Mouse (Mus musculus) v-Abl transformed pro-B cells (cell line): ENCODE measurements around the gene Fpr-rs4.
"Not testable (repeated sequence)": the region's sequence is repeated elsewhere in the genome, so short reads cannot be mapped to it uniquely, and the experiment has no call there.

ENCODE experiments used
- in situ Hi-C, 2 experiments: fragments of 400-800 bp; cut with MboI; formaldehyde crosslinking; loops; one replicate each; pipeline ENCODE4 v1.15.1; 2025; ENCODE audit not compliant: unreplicated experiment in 2 of 2

Gene Fpr-rs4

DNA sequence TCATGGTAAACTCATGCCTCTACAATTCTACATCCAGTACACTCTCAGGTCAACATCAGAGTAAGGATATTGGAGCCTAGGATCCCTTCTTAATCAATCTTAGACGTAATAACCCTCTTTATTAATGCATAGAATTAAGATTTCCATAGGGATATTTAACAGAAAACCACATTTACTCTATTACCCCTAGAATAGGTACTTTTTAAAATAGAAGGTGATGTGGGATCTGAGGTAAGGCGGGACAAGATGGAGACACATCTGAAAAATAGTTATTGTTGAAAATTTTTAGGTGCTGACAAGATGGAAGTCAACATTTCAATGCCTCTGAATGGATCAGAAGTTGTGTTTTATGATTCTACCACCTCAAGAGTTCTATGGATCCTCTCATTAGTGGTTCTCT is at the start of gene Fpr-rs4:
TSS of gene Fpr-rs4 (plus strand) at position 301 of the 400 bp plus-strand sequence.
- in situ Hi-C loops, result no loop called here

DNA sequence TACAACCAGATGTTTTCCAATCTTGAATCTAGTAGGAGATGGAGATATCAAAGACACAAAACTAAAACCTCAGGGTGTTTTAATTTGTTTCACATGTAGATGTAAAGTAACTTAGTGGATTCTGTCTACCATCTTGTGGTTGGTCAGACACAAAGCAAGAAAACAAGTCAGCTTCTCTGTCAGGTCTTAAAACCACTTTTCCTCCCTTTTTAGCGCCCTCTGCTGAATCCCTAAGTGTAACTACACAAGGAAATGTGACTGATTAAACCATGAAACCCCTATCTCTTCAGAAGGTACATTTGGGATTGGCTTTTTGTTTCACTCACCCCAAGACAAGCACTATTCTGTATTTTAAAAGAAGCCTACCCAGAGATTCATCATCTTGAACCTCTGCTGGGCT is 48.1 kb upstream of the Fpr-rs4 start:
- in situ Hi-C loops, result no loop called here

GRCm38 (mm10) chr17:17981232-17981631 is 40.3 kb upstream of the Fpr-rs4 start:
- in situ Hi-C loops, result not testable (repeated sequence)

DNA sequence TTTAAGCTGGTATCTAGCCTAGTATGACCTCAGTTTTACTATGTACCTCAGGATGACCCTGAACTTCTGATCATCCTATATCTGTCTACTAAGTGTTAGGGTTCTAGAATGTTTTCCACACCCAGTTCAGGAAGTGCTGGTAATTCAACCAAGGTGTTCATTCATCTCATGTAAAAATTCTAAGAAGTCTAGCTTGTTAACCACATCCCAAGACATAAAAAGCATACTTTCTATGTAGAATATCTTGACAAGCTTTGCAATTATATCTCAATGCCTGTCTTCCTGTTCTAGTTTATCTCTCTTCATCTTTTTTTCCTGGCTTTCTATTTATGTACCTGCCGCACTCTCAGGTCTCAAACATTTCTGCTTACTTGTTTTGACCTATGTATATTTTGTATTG is 16.8 kb upstream of the Fpr-rs4 start:
- in situ Hi-C loops, result no loop called here

DNA sequence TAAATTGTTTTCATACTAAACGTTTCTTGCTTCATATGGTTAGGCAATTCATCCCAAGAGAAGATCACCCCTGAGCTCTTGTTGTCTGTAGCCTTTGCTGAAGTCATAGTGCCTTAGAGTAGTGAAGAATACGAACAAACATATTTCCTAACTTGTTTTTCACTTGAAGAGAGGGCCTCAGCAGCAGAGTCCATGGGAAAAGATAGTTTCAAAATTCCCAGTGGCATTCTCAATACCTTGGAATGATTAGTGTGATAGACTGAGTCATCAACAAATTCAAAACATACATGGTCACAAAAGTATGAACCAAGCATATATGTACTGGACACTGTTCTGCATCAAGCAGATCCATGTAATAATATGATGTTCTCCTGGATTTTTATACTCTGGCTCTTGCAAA is 27.6 kb downstream of the Fpr-rs4 start, which contains the start of gene Vmn2r124:
TSS of gene Vmn2r124 (plus strand) at position 301 of the 400 bp plus-strand sequence.
- in situ Hi-C loops, result no loop called here
